ENCODE assay signal across 8 mouse cellular contexts in genomic region chr11:115604304-115604696, GRCm38 (mm10). TPM values are rescaled to one million over a fixed set of nuclear protein-coding genes. Genes with fewer than 3 reads are reported as not detected.
DNase-seq lines count a peak whose midpoint lies in the region; ATAC-seq and TF ChIP-seq lines count a peak whose summit lies in the region.

No protein-coding gene starts in this region.

- intact Hi-C loops in gastrocnemius, adult 2 months (cut with DNase I), result loop anchor here (10.0 kb wide), 1 partner anchor 189 kb away; the partner anchor contains the start of gene Atp5h

- peak overlapping the region; percentile 97 for H3K9ac ChIP-seq in embryonic facial prominence, embryonic 14.5 days (ENCODE audit: low read depth, low read length)
- H3K9ac ChIP-seq in limb, embryonic 13.5 days, result peak overlapping the region; percentile 97
- peak overlapping the region; percentile 94 for H3K9ac ChIP-seq in neural tube, embryonic 15.5 days (replicated peaks)

- peak; percentile 49 for DNase-seq in gastrocnemius, adult 2 months
- DNase-seq in gastrocnemius, adult 18-20 months (ENCODE audit: low spot score), result no peak
- DNase-seq in 416B (ENCODE audit: low read depth), result peak; percentile 45
- no peak for DNase-seq in embryonic facial prominence, embryonic 14.5 days (ENCODE audit: low spot score)
- DNase-seq in layer of hippocampus, postnatal 14 days (ENCODE audit: low spot score in 2 of 2), result no peak
- DNase-seq in cerebellum, adult 8-10 months, result no peak

- peak; percentile 12; the same call in 1 of the 2 replicates for ATAC-seq in embryonic facial prominence, embryonic 14.5 days (ENCODE audit: low read depth)
- ATAC-seq in limb, embryonic 13.5 days (ENCODE audit: low FRiP score, low read depth), result peak; percentile 30
- peak; percentile 48; the same call in 1 of the 2 replicates for ATAC-seq in neural tube, embryonic 15.5 days (ENCODE audit: low FRiP score)

- H3K4me1 ChIP-seq in embryonic facial prominence, embryonic 14.5 days (ENCODE audit: control insufficient read depth, insufficient read depth, low read length), result peaks cover 17% of the 10 kb centered on the region
- H3K4me1 ChIP-seq in limb, embryonic 13.5 days, result peaks cover 32% of the 10 kb centered on the region
- peaks cover 38% of the 10 kb centered on the region for H3K4me1 ChIP-seq in neural tube, embryonic 15.5 days

- peaks cover 42% of the 10 kb centered on the region for H3K36me3 ChIP-seq in embryonic facial prominence, embryonic 14.5 days (ENCODE audit: control insufficient read depth, insufficient read depth, low read length)
- peaks cover 58% of the 10 kb centered on the region for H3K36me3 ChIP-seq in limb, embryonic 13.5 days
- peaks cover 45% of the 10 kb centered on the region for H3K36me3 ChIP-seq in neural tube, embryonic 15.5 days

- H3K4me3 ChIP-seq in gastrocnemius, adult 2 months, result peak overlapping the region; percentile 73
- H3K4me3 ChIP-seq in embryonic facial prominence, embryonic 14.5 days (ENCODE audit: low read depth, low read length), result peak overlapping the region; percentile 98
- peak overlapping the region; percentile 98 for H3K4me3 ChIP-seq in limb, embryonic 13.5 days
- peak overlapping the region; percentile 67 for H3K4me3 ChIP-seq in neural tube, embryonic 15.5 days (replicated peaks)

- H3K27ac ChIP-seq in gastrocnemius, adult 2 months, result peak overlapping the region; percentile 97
- peak overlapping the region; percentile 90 for H3K27ac ChIP-seq in embryonic facial prominence, embryonic 14.5 days (replicated peaks; ENCODE audit: low read depth, low read length)
- H3K27ac ChIP-seq in limb, embryonic 13.5 days, result peak overlapping the region; percentile 83
- H3K27ac ChIP-seq in neural tube, embryonic 15.5 days (replicated peaks), result peak overlapping the region; percentile 95

- no peaks in the 10 kb centered on the region for H3K27me3 ChIP-seq in embryonic facial prominence, embryonic 14.5 days (replicated peaks; ENCODE audit: control insufficient read depth, insufficient read depth, low read length)
- no peaks in the 10 kb centered on the region for H3K27me3 ChIP-seq in limb, embryonic 13.5 days
- no peaks in the 10 kb centered on the region for H3K27me3 ChIP-seq in neural tube, embryonic 15.5 days (replicated peaks)

- TF ChIP-seq CTCF in gastrocnemius, adult 2 months (IDR thresholded peaks at IDR 0.05), result no peak

- peak overlapping the region; percentile 88 for H3K4me2 ChIP-seq in embryonic facial prominence, embryonic 14.5 days (ENCODE audit: low read depth, low read length)
- peak overlapping the region; percentile 97 for H3K4me2 ChIP-seq in limb, embryonic 13.5 days (replicated peaks)
- peak overlapping the region; percentile 92 for H3K4me2 ChIP-seq in neural tube, embryonic 15.5 days

- 0% methylated on average over 23 of the region's 26 CpGs for WGBS in embryonic facial prominence, embryonic 14.5 days
- WGBS in limb, embryonic 13.5 days, result under 1% methylated on average over 26 of the region's 26 CpGs
- WGBS in neural tube, embryonic 15.5 days, result 0% methylated on average over 26 of the region's 26 CpGs

- no peaks in the 10 kb centered on the region for H3K9me3 ChIP-seq in embryonic facial prominence, embryonic 14.5 days (ENCODE audit: control insufficient read depth, low read length)
- H3K9me3 ChIP-seq in limb, embryonic 13.5 days, result no peaks in the 10 kb centered on the region
- no peaks in the 10 kb centered on the region for H3K9me3 ChIP-seq in neural tube, embryonic 15.5 days (replicated peaks)

RNA-seq across cellular contexts. Expression of gene Gga3, which starts 0.4 kb away (rescaled TPM):
- total RNA-seq in gastrocnemius, adult 2 months (2021), result 10 to 100 TPM; 18.8 to 20.7 TPM
- total RNA-seq in gastrocnemius, adult 18-20 months (2021), result 10 to 100 TPM; 15.4 to 18.8 TPM
- 16.5 and 17.9 TPM in 2 replicates for polyA plus RNA-seq in embryonic facial prominence, embryonic 14.5 days (2014; fragmentation: Nextera tagmentation; extraction: Ambion mirVana)
- polyA plus RNA-seq in limb, embryonic 13.5 days (2015; fragmentation: Nextera tagmentation; extraction: Ambion mirVana), result 18.1 and 20.9 TPM in 2 replicates
- polyA plus RNA-seq in neural tube, embryonic 15.5 days (2015; fragmentation: Nextera tagmentation; extraction: Ambion mirVana), result 34.6 and 35.0 TPM in 2 replicates
- 10 to 100 TPM; 57.0 to 69.8 TPM for total RNA-seq in layer of hippocampus, postnatal 14 days (2021)

RNA-seq across cellular contexts. Expression of gene Mrps7, which starts 0.6 kb away (rescaled TPM):
- total RNA-seq in gastrocnemius, adult 2 months (2021), result 10 to 100 TPM; 66.8 to 88.5 TPM
- 10 to 100 TPM; 73.3 to 79.3 TPM for total RNA-seq in gastrocnemius, adult 18-20 months (2021)
- polyA plus RNA-seq in embryonic facial prominence, embryonic 14.5 days (2014; fragmentation: Nextera tagmentation; extraction: Ambion mirVana), result 82.8 and 87.6 TPM in 2 replicates
- polyA plus RNA-seq in limb, embryonic 13.5 days (2015; fragmentation: Nextera tagmentation; extraction: Ambion mirVana), result 91.6 and 93.5 TPM in 2 replicates
- polyA plus RNA-seq in neural tube, embryonic 15.5 days (2015; fragmentation: Nextera tagmentation; extraction: Ambion mirVana), result 81.0 and 83.8 TPM in 2 replicates
- 10 to 100 TPM; 53.1 to 56.4 TPM for total RNA-seq in layer of hippocampus, postnatal 14 days (2021)

RNA-seq across cellular contexts. Expression of gene Mif4gd, which starts 8.5 kb away (rescaled TPM):
- total RNA-seq in gastrocnemius, adult 2 months (2021), result 10 to 100 TPM; 46.0 to 55.0 TPM
- 10 to 100 TPM; 42.3 to 45.0 TPM for total RNA-seq in gastrocnemius, adult 18-20 months (2021)
- 22.7 and 28.5 TPM in 2 replicates for polyA plus RNA-seq in embryonic facial prominence, embryonic 14.5 days (2014; fragmentation: Nextera tagmentation; extraction: Ambion mirVana)
- polyA plus RNA-seq in limb, embryonic 13.5 days (2015; fragmentation: Nextera tagmentation; extraction: Ambion mirVana), result 18.8 and 19.8 TPM in 2 replicates
- 11.5 and 19.4 TPM in 2 replicates for polyA plus RNA-seq in neural tube, embryonic 15.5 days (2015; fragmentation: Nextera tagmentation; extraction: Ambion mirVana)
- 10 to 100 TPM; 22.5 to 23.5 TPM for total RNA-seq in layer of hippocampus, postnatal 14 days (2021)

RNA-seq across cellular contexts. Expression of gene Slc25a19, which starts 23.8 kb away (rescaled TPM):
- total RNA-seq in gastrocnemius, adult 2 months (2021), result 10 to 100 TPM; 43.1 to 51.5 TPM
- 10 to 100 TPM; 38.8 to 44.4 TPM for total RNA-seq in gastrocnemius, adult 18-20 months (2021)
- 23.4 and 24.6 TPM in 2 replicates for polyA plus RNA-seq in embryonic facial prominence, embryonic 14.5 days (2014; fragmentation: Nextera tagmentation; extraction: Ambion mirVana)
- 28.5 and 30.2 TPM in 2 replicates for polyA plus RNA-seq in limb, embryonic 13.5 days (2015; fragmentation: Nextera tagmentation; extraction: Ambion mirVana)
- 49.0 and 52.8 TPM in 2 replicates for polyA plus RNA-seq in neural tube, embryonic 15.5 days (2015; fragmentation: Nextera tagmentation; extraction: Ambion mirVana)
- total RNA-seq in layer of hippocampus, postnatal 14 days (2021), result 10 to 100 TPM; 54.0 to 57.1 TPM

RNA-seq across cellular contexts. Expression of gene Nup85, which starts 40.1 kb away (rescaled TPM):
- 10 to 100 TPM; 17.2 to 18.6 TPM for total RNA-seq in gastrocnemius, adult 2 months (2021)
- total RNA-seq in gastrocnemius, adult 18-20 months (2021), result 10 to 100 TPM; 17.8 to 18.0 TPM
- 128 and 143 TPM in 2 replicates for polyA plus RNA-seq in embryonic facial prominence, embryonic 14.5 days (2014; fragmentation: Nextera tagmentation; extraction: Ambion mirVana)
- 184 and 186 TPM in 2 replicates for polyA plus RNA-seq in limb, embryonic 13.5 days (2015; fragmentation: Nextera tagmentation; extraction: Ambion mirVana)
- polyA plus RNA-seq in neural tube, embryonic 15.5 days (2015; fragmentation: Nextera tagmentation; extraction: Ambion mirVana), result 101 and 120 TPM in 2 replicates
- total RNA-seq in layer of hippocampus, postnatal 14 days (2021), result 10 to 100 TPM; 43.4 to 47.1 TPM

Comparison
In these comparisons a context has a peak if more than half of its experiments do, and no peak if none do; other contexts are left out.
1. DNase-seq: peak in gastrocnemius, adult 2 months (single experiment) and 416B (single experiment); none in gastrocnemius, adult 18-20 months (single experiment), embryonic facial prominence, embryonic 14.5 days (single experiment), layer of hippocampus, postnatal 14 days (0 of 2) and cerebellum, adult 8-10 months (single experiment).
2. Peak in every context shown above with its lines, with median percentiles within 50 percentile points of each other: H3K27ac ChIP-seq, H3K4me3 ChIP-seq, ATAC-seq, H3K4me2 ChIP-seq and H3K9ac ChIP-seq.